Mouse (Mus musculus): ENCODE measurements around the gene Eef2k.

DNA sequence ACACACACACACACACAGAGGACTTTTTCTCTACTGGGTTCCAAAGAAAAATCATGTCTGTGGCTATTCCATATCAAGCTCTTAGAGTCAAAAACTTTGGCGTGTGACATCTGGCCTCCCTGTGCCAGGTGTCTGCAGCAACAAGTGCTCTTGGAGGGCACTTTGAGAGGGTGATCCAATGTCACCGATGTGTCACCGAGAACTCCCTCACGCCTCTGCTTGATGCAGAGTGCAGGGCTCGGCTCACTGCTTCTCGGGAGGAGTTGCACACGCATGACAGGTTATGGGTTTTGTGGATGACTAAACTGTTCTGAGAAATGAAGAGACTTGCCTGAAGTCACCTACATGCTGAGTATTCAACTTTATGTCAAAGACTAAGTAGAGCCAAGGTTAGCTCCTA lies 54.4 kb downstream of the Eef2k start:
- TF ChIP-seq CTCF (IDR thresholded peaks at IDR 0.05; ENCODE audit: low read depth) (no peak), EP300 (IDR thresholded peaks at IDR 0.05; ENCODE audit: low read depth) (no peak)
